Mouse (Mus musculus) hindbrain, embryonic 16.5 days (tissue): ENCODE results near the gene Ulk4. TPM values are rescaled to one million over a fixed set of nuclear protein-coding genes. Genes with fewer than 3 reads are reported as not detected.

Experiments
- ATAC-seq: fragments of 200-750 bp; cut with Nextera tagmentation; 2 replicates; pipeline ENCODE4 v1.8.0; 2017; ENCODE audit warnings: moderate TSS enrichment, moderate library complexity
- H3K27ac ChIP-seq: fragments of 300-500 bp; sonication (generic); 2 replicates; pipeline ENCODE4 v1.5.1; 2014; ENCODE audit warnings: low read depth, mild to moderate bottlenecking, control low read depth, low read length, moderate library complexity
- H3K27me3 ChIP-seq: fragments of 300-500 bp; sonication (generic); replicated peaks from 2 replicates; pipeline ENCODE4 v1.6.1; 2014; ENCODE audit warnings: low read length; ENCODE audit not compliant: control insufficient read depth, insufficient read depth
- H3K36me3 ChIP-seq: fragments of 300-500 bp; sonication (generic); 2 replicates; pipeline ENCODE4 v1.6.1; 2014; ENCODE audit warnings: mild to moderate bottlenecking, low read length, moderate library complexity, mixed read lengths; ENCODE audit not compliant: control insufficient read depth, insufficient read depth
- H3K4me1 ChIP-seq: fragments of 300-500 bp; sonication (generic); 2 replicates; pipeline ENCODE4 v1.6.1; 2014; ENCODE audit warnings: low read depth, low read length; ENCODE audit not compliant: control insufficient read depth, insufficient read depth
- H3K4me2 ChIP-seq: fragments of 300-500 bp; sonication (generic); 2 replicates; pipeline ENCODE4 v1.6.1; 2014; ENCODE audit warnings: mild to moderate bottlenecking, low read length, control low read depth, moderate library complexity
- H3K4me3 ChIP-seq: fragments of 300-500 bp; sonication (generic); 2 replicates; pipeline ENCODE4 v1.5.1; 2014; ENCODE audit warnings: mild to moderate bottlenecking, low read length, control low read depth, moderate library complexity
- H3K9ac ChIP-seq: fragments of 300-500 bp; sonication (generic); 2 replicates; pipeline ENCODE4 v1.6.1; 2014; ENCODE audit warnings: low read depth, mild to moderate bottlenecking, control low read depth, low read length, moderate library complexity
- H3K9me3 ChIP-seq: fragments of 300-500 bp; sonication (generic); 2 replicates; pipeline ENCODE4 v1.6.1; 2014; ENCODE audit warnings: mild to moderate bottlenecking, low read length, moderate library complexity; ENCODE audit not compliant: control insufficient read depth
- whole genome bisulfite sequencing: fragments of 180-500 bp; shearing (Covaris S2); extraction: QIAGEN DNeasy Blood & Tissue Kit; methylation state at CpG from one replicate; pipeline ENCODE4 v1.1.7; 2014; 5-methylcytosine and 5-hydroxymethylcytosine counted together
- polyA plus RNA-seq: library from polyadenylated mRNA; unstranded; fragments of >200 nt; fragmentation: Nextera tagmentation; extraction: Ambion mirVana; gene quantifications from 2 replicates; pipeline ENCODE4 v1.2.1, GENCODE M21; 2015

Ulk4 gene
- polyA plus RNA-seq, 1 experiment from 2014 or later, result 75.8 TPM

DNA sequence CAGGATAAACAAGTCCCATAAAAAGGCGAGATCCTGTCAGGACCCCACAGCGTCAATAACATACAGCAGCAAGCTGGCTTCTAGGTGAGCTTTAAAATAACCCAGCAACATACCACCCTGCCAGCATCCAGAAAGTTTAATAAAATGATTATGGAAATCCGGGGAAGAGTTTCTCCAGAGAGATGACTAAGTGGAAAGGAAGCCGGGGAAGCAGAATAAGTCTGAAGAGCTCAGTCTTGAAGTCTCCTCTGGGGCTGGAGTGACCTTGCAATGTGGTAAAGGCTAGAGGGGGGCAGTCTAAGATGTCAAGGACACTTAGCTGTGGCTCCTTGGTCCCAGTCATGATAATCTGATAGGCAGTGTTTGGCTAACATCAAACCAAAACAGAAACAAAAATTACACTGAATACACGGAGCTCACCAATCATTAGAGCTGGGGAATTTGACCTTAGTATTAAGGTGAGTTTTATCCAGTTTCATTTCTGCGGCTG, 303.9 kb downstream of the Ulk4 start:
- Histone ChIP-seq H3K9ac (no peak overlapping the region), H3K4me1 (no peaks in the 10 kb centered on the region; the same call in 1 of the 2 replicates), H3K27me3 (no peaks in the 10 kb centered on the region), H3K9me3 (no peaks in the 10 kb centered on the region), H3K27ac (no peak overlapping the region), H3K36me3 (peaks cover 11% of the 10 kb centered on the region), H3K4me3 (no peak overlapping the region), H3K4me2 (no peak overlapping the region)
- ATAC-seq, result no peak
- WGBS, result 75% methylated on average over 6 of the region's 6 CpGs

DNA sequence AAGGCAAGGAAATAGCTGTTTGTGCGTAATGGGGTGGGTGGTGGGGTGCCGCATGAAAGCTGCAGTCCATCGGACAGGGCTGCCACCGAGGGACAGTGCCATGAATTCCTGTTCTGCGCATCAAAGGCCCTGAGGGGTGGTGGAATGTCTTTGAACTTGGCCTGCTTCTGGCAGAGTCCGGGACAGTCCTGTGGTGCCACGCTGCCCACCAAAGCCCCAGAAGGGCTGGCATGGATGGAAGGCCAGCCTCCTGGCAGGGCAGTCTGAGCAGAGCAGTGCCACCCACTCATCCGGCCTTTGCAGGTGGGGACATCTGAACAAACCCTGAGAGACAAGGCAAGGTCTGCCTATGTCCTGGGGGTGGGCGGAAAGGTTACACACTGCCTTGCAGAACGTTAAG, 312.0 kb downstream of the Ulk4 start:
- Histone ChIP-seq H3K4me3 (no peak overlapping the region), H3K27ac (no peak overlapping the region), H3K36me3 (peaks cover 16% of the 10 kb centered on the region), H3K4me1 (peaks cover 5% of the 10 kb centered on the region; the same call in 1 of the 2 replicates), H3K9me3 (no peaks in the 10 kb centered on the region), H3K4me2 (no peak overlapping the region), H3K27me3 (no peaks in the 10 kb centered on the region), H3K9ac (no peak overlapping the region)
- no peak for ATAC-seq
- WGBS, result 86% methylated on average over 10 of the region's 10 CpGs

DNA sequence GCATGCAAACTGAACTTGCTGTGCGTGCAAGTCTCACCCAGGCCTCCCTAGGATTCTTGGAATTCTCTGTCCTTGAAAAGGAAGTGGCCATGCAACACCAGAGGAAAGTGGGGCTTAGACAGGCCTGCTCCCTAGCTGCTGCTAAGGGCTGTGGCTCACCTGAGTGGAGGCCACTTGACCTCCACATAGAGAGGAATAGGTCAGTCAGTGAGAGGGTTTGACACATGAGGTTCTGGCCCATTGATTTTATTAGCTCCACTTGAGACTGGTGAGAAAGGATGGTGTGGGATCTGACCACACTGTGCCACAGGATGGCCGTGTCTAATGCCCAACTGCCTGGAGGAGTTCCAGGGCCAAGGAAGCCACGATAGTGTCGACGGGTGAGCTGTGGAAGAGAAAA, 312.8 kb downstream of the Ulk4 start:
- Histone ChIP-seq H3K9me3 (no peaks in the 10 kb centered on the region), H3K27ac (no peak overlapping the region), H3K4me2 (no peak overlapping the region), H3K4me1 (peaks cover 5% of the 10 kb centered on the region; the same call in 1 of the 2 replicates), H3K9ac (no peak overlapping the region), H3K36me3 (peaks cover 15% of the 10 kb centered on the region), H3K27me3 (no peaks in the 10 kb centered on the region), H3K4me3 (no peak overlapping the region)
- 82% methylated on average over 2 of the region's 5 CpGs for WGBS
- no peak for ATAC-seq

DNA sequence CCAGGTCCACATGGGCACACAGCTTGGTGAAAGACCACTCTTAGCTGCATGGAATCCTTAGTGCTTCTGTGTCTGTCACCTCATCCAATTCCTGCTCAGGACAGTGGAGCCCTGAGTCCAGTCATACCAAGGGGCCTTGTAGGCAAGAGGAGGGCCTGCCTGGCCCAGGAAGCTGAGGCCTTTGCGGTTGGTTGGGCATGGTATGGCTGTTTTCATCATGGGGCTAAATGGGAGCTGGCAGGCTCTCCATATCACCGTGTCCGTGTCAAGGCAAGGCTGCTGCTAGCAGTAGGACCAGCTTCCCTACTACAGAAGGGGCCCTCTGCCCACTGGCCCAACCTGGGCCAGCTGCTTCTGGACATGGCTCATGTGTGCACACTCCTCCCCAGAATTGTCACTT, 313.3 kb downstream of the Ulk4 start:
- no peak overlapping the region for H3K4me3 ChIP-seq
- ATAC-seq, result no peak
- no peak overlapping the region for H3K9ac ChIP-seq
- no peak overlapping the region for H3K4me2 ChIP-seq
- H3K27ac ChIP-seq, result no peak overlapping the region
- H3K9me3 ChIP-seq, result no peaks in the 10 kb centered on the region
- WGBS, result 64% methylated on average over 3 of the region's 3 CpGs
- peaks cover 5% of the 10 kb centered on the region; the same call in 1 of the 2 replicates for H3K4me1 ChIP-seq
- H3K36me3 ChIP-seq, result peaks cover 15% of the 10 kb centered on the region
- H3K27me3 ChIP-seq, result no peaks in the 10 kb centered on the region

DNA sequence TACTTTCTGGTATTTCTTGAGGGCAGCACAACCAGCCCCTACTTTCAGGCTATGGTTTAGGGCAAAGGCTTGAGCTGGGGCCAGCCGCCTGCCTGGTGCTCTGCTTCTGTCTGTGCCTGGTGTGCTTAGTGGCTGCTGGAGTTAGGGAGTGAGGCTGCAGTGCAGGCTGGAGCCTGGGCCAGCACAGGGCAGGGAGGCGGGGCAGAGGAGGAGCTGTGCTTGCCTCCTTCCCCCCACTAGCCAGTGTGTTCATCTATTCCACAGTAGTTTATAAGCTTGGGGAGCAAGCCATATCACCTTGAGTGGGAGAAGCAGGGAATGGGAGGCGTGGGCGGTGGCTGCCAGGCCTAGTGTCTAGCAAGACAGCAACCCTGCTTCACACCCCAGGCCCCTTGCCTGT, 313.9 kb downstream of the Ulk4 start:
- ATAC-seq, result no peak
- Histone ChIP-seq H3K9me3 (no peaks in the 10 kb centered on the region), H3K27ac (no peak overlapping the region), H3K27me3 (no peaks in the 10 kb centered on the region), H3K36me3 (peaks cover 19% of the 10 kb centered on the region), H3K4me1 (peaks cover 5% of the 10 kb centered on the region), H3K4me2 (no peak overlapping the region), H3K4me3 (no peak overlapping the region), H3K9ac (no peak overlapping the region)
- WGBS, result 94% methylated on average over 4 of the region's 4 CpGs

DNA sequence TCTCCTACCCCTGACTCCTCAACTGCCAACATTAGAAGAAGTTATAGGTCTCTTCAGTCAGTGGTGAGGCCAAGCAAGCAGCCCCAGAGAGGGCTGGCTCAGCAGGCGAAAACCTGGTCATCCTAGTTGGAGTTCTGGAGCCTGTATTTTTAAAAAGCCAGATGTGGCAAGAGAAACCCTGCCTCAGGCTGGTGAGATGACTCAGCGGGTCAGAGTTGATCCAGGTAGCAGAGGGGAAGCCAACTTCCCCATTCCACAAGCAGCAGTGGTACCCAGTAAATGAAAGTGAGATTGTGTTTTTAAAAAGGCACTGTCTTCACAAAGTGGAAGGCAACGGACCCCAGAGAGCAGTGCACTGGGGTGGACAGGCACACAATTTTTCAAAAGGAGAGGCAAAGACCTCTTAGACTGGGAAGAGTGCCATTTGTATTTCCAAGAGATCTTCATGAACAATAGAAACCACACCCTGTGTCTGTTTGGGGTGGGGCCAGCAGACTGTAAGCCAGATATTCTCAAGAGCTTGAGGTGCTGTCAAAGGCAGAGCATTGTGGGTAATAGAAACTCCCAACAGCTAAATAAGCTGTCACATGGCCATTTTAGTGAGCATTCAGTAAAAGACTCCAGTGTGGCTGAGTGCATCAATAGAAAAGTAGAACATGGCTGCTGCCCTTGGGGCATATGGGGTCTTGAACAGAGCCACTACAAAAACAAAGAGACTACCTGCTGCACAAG, 314.9 kb downstream of the Ulk4 start:
- WGBS, result 83% methylated on average over 3 of the region's 3 CpGs
- Histone ChIP-seq H3K36me3 (peaks cover 29% of the 10 kb centered on the region), H3K9me3 (no peaks in the 10 kb centered on the region), H3K4me1 (peaks cover 5% of the 10 kb centered on the region), H3K4me2 (no peak overlapping the region), H3K27me3 (no peaks in the 10 kb centered on the region), H3K27ac (no peak overlapping the region), H3K9ac (no peak overlapping the region), H3K4me3 (no peak overlapping the region)
- no peak for ATAC-seq

DNA sequence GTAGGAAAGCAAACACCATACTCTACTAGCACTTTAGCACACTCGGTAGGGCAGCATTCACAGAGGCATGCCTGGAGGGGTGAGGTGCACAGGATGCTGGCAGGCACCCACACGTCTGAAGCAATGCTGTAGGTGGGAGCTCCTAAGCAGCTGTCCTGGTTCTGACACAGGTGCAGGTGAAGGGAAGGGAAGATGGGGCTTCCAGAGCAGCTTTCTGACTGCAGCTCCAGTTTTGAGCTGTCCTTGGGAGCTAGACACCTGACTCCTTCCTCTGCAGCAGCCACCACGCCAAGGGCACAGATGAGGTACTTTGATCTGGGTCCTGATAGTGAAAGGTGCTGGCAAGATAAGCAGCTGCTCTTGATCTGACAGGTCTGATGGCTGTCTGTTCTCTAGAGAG, 315.5 kb downstream of the Ulk4 start:
- Histone ChIP-seq H3K9me3 (no peaks in the 10 kb centered on the region), H3K4me2 (no peak overlapping the region), H3K4me1 (peaks cover 5% of the 10 kb centered on the region), H3K27ac (no peak overlapping the region), H3K4me3 (no peak overlapping the region), H3K36me3 (peaks cover 35% of the 10 kb centered on the region), H3K27me3 (no peaks in the 10 kb centered on the region), H3K9ac (no peak overlapping the region)
- no peak for ATAC-seq
- 69% methylated on average over 3 of the region's 3 CpGs for WGBS

DNA sequence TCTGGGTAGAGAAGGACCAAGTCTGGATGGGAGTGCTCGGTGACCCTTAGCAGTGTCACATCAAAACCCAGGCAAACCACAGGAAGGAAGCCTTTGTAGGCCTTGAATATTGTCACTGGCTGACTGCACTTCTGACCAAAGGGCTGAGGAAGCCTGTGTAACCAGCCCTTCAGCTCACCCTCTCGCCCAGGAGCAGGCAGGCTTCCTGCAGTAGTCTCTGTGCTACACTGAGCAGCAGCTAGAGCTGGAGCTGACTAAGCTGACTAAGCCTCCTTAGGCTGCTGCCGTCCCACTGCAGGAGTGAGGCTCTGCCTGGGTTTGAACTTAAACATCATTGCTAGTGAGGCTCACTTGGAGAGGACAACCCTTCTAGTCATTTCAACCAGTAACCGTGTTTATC, 316.4 kb downstream of the Ulk4 start:
- H3K36me3 ChIP-seq, result peaks cover 40% of the 10 kb centered on the region
- H3K4me2 ChIP-seq, result no peak overlapping the region
- no peak overlapping the region for H3K27ac ChIP-seq
- H3K9ac ChIP-seq, result no peak overlapping the region
- ATAC-seq, result no peak
- no peak overlapping the region for H3K4me3 ChIP-seq
- no peaks in the 10 kb centered on the region for H3K27me3 ChIP-seq
- peaks cover 5% of the 10 kb centered on the region for H3K4me1 ChIP-seq
- H3K9me3 ChIP-seq, result no peaks in the 10 kb centered on the region
- 77% methylated on average over 4 of the region's 4 CpGs for WGBS

DNA sequence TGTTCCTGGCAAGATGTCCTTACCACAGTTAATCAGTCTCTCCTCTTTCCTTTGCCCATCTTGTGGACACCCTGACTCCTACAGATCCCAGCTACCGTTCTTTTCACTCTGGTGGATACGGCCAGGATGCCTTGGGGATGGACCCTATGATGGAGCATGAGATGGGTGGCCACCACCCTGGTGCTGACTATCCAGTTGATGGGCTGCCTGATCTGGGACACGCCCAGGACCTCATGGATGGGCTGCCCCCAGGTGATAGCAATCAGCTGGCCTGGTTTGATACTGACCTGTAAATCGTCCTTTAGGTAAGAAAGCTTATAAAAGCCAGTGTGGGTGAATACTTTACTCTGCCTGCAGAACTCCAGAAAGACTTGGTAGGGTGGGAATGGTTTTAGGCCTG, 317.8 kb downstream of the Ulk4 start:
- Histone ChIP-seq H3K9me3 (no peaks in the 10 kb centered on the region), H3K9ac (no peak overlapping the region), H3K27ac (no peak overlapping the region), H3K4me2 (no peak overlapping the region), H3K36me3 (peaks cover 54% of the 10 kb centered on the region), H3K4me3 (no peak overlapping the region), H3K27me3 (no peaks in the 10 kb centered on the region), H3K4me1 (peaks cover 5% of the 10 kb centered on the region)
- 90% methylated on average over 4 of the region's 4 CpGs for WGBS
- ATAC-seq, result no peak
